Mouse (Mus musculus) MEL (cell line): ENCODE data around the gene Helz. TPM values are rescaled to one million over a fixed set of nuclear protein-coding genes. Genes with fewer than 3 reads are reported as not detected.
"Not testable (repeated sequence)": the region's sequence is repeated elsewhere in the genome, so short reads cannot be mapped to it uniquely, and the experiment has no call there.

ENCODE experiments used
- DNase-seq: peaks from one replicate; pipeline ENCODE4 v3.0.0; 2011; ENCODE audit warnings: low read depth, low spot score
- H3K27ac ChIP-seq: 2 replicates; pipeline ENCODE4 v1.5.1; 2012; ENCODE audit warnings: low read depth, mild to moderate bottlenecking, control low read depth, low read length, moderate library complexity; ENCODE audit not compliant: control insufficient read depth
- H3K27me3 ChIP-seq, 2 experiments: fragments of 150-350 bp in 1 of 2; sonication (generic) in 1 of 2; 2 replicates each; pipeline ENCODE4 v1.6.1; 2012; ENCODE audit warnings: low read length in 2 of 2, mild to moderate bottlenecking in 2 of 2, improper control_type of control experiment in 1 of 2, moderate library complexity in 1 of 2; ENCODE audit not compliant: insufficient read depth in 2 of 2, control insufficient read depth in 1 of 2
- H3K36me3 ChIP-seq, 2 experiments: 2 replicates each; pipeline ENCODE4 v1.6.1; 2012 to 2014; ENCODE audit warnings: low read length in 2 of 2, improper control_type of control experiment in 1 of 2, inconsistent platforms in 1 of 2, mild to moderate bottlenecking in 1 of 2; ENCODE audit not compliant: insufficient read depth in 2 of 2, control insufficient read depth in 1 of 2
- H3K4me1 ChIP-seq, 2 experiments: fragments of 150-350 bp in 1 of 2; sonication (generic) in 1 of 2; 2 replicates each; pipeline ENCODE4 v1.6.1; 2012; ENCODE audit warnings: low read length in 2 of 2, improper control_type of control experiment in 1 of 2, mild to moderate bottlenecking in 1 of 2; ENCODE audit not compliant: insufficient read depth in 2 of 2, control insufficient read depth in 1 of 2
- H3K4me3 ChIP-seq, 2 experiments: fragments of 150-350 bp in 1 of 2; sonication (generic) in 1 of 2; 2 replicates each; pipeline ENCODE4 v1.5.1; 2012; ENCODE audit warnings: low read depth in 2 of 2, low read length in 2 of 2, mild to moderate bottlenecking in 2 of 2, moderate library complexity in 2 of 2, control low read depth in 1 of 2, improper control_type of control experiment in 1 of 2; ENCODE audit not compliant: control insufficient read depth in 1 of 2, insufficient read depth in 1 of 2
- H3K79me2 ChIP-seq: 2 replicates; pipeline ENCODE4 v1.6.1; 2012; ENCODE audit warnings: mild to moderate bottlenecking, low read length, moderate library complexity; ENCODE audit not compliant: control insufficient read depth, poor library complexity, insufficient read depth
- H3K9ac ChIP-seq: 2 replicates; pipeline ENCODE4 v1.6.1; 2012; ENCODE audit warnings: low read depth, mild to moderate bottlenecking, control low read depth, low read length, moderate library complexity; ENCODE audit not compliant: control insufficient read depth, poor library complexity, severe bottlenecking
- H3K9me3 ChIP-seq: fragments of 150-350 bp; sonication (generic); replicated peaks from 2 replicates; pipeline ENCODE4 v1.6.1; 2012; ENCODE audit warnings: mild to moderate bottlenecking, low read length, improper control_type of control experiment, moderate library complexity; ENCODE audit not compliant: insufficient read depth
- CHD1 ChIP-seq: IDR thresholded peaks from 2 replicates; pipeline ENCODE4 v1.6.1; 2012; ENCODE audit warnings: low read depth, mild to moderate bottlenecking, inconsistent platforms, low read length, improper control_type of control experiment
- CTCF ChIP-seq, 3 experiments: IDR thresholded peaks in 2 of 3; conservative IDR thresholded peaks in 1 of 3; 2 replicates each; pipeline ENCODE4 v1.5.1; 2011 to 2012; ENCODE audit warnings: low read length in 3 of 3, low read depth in 2 of 3, mild to moderate bottlenecking in 2 of 3, improper control_type of control experiment in 1 of 3, inconsistent platforms in 1 of 3, mixed read lengths in 1 of 3, moderate library complexity in 1 of 3; ENCODE audit not compliant: control insufficient read depth in 1 of 3, insufficient read depth in 1 of 3, poor library complexity in 1 of 3, severe bottlenecking in 1 of 3
- ELF1 ChIP-seq: IDR thresholded peaks from 2 replicates; pipeline ENCODE4 v1.6.1; 2014; ENCODE audit warnings: low read depth, mild to moderate bottlenecking, inconsistent platforms, low read length, improper control_type of control experiment, moderate library complexity
- ETS1 ChIP-seq: IDR thresholded peaks from 2 replicates; pipeline ENCODE4 v1.6.1; 2012; ENCODE audit warnings: low read depth, mild to moderate bottlenecking, inconsistent platforms, low read length, improper control_type of control experiment, moderate library complexity
- GATA1 ChIP-seq: IDR thresholded peaks from 2 replicates; pipeline ENCODE4 v1.6.1; 2011; ENCODE audit warnings: low read depth, low read length, improper control_type of control experiment
- KAT2A ChIP-seq: conservative IDR thresholded peaks from 2 replicates; pipeline ENCODE4 v1.6.1; 2012; ENCODE audit warnings: low read depth, low read length, improper control_type of control experiment, inconsistent platforms
- MAFK ChIP-seq: IDR thresholded peaks from 2 replicates; pipeline ENCODE4 v1.6.1; 2011; ENCODE audit warnings: low read depth, mild to moderate bottlenecking, low read length, improper control_type of control experiment, borderline replicate concordance
- MAZ ChIP-seq: IDR thresholded peaks from 2 replicates; pipeline ENCODE4 v1.6.1; 2012; ENCODE audit warnings: low read depth, mild to moderate bottlenecking, inconsistent platforms, low read length, improper control_type of control experiment
- MEF2A ChIP-seq: IDR thresholded peaks from 2 replicates; pipeline ENCODE4 v1.6.1; 2014; ENCODE audit warnings: low read depth, mild to moderate bottlenecking, inconsistent platforms, low read length, improper control_type of control experiment; ENCODE audit not compliant: poor library complexity, insufficient replicate concordance, severe bottlenecking; ENCODE audit errors: extremely low read depth
- MXI1 ChIP-seq: IDR thresholded peaks from 2 replicates; pipeline ENCODE4 v1.6.1; 2011; ENCODE audit warnings: mild to moderate bottlenecking, low read depth, low read length, improper control_type of control experiment
- MYB ChIP-seq: IDR thresholded peaks from 2 replicates; pipeline ENCODE4 v1.6.1; 2011; ENCODE audit warnings: mild to moderate bottlenecking, low read depth, low read length, improper control_type of control experiment
- MYC ChIP-seq: IDR thresholded peaks from 2 replicates; pipeline ENCODE4 v1.6.1; 2011; ENCODE audit warnings: low read depth, mild to moderate bottlenecking, low read length, improper control_type of control experiment, moderate library complexity
- NRF1 ChIP-seq: IDR thresholded peaks from 2 replicates; pipeline ENCODE4 v1.6.1; 2014; ENCODE audit warnings: low read depth, mild to moderate bottlenecking, inconsistent platforms, low read length, improper control_type of control experiment, moderate library complexity; ENCODE audit not compliant: poor library complexity, insufficient read depth, severe bottlenecking
- POLR2AphosphoS2 ChIP-seq: IDR thresholded peaks from 2 replicates; pipeline ENCODE4 v1.6.1; 2011; ENCODE audit warnings: low read length, improper control_type of control experiment
- SMC3 ChIP-seq: IDR thresholded peaks from 2 replicates; pipeline ENCODE4 v1.6.1; 2011; ENCODE audit warnings: low read depth, low read length, improper control_type of control experiment
- USF2 ChIP-seq, 2 experiments: IDR thresholded peaks; 2 replicates each; pipeline ENCODE4 v1.6.1; 2011 to 2012; ENCODE audit warnings: improper control_type of control experiment in 2 of 2, low read length in 2 of 2, borderline replicate concordance in 1 of 2, inconsistent platforms in 1 of 2, low read depth in 1 of 2, mild to moderate bottlenecking in 1 of 2; ENCODE audit not compliant: insufficient read depth in 1 of 2
- ZMIZ1 ChIP-seq: IDR thresholded peaks from 2 replicates; pipeline ENCODE4 v1.6.1; 2012; ENCODE audit warnings: low read depth, mild to moderate bottlenecking, inconsistent platforms, low read length, improper control_type of control experiment, moderate library complexity
- ZNF384 ChIP-seq: IDR thresholded peaks from 2 replicates; pipeline ENCODE4 v1.6.1; 2012; ENCODE audit warnings: low read depth, mild to moderate bottlenecking, inconsistent platforms, low read length, improper control_type of control experiment
- polyA plus RNA-seq, 2 experiments: library from polyadenylated mRNA; stranded (reverse) in 1 of 2; unstranded in 1 of 2; fragments of >175 nt in 1 of 2; fragments of >200 nt in 1 of 2; gene quantifications; 2 replicates each; pipeline versions ENCODE4 v1.2.1 to v1.2.4; 2012; ENCODE audit warnings: low replicate concordance in 2 of 2, low read depth in 1 of 2; ENCODE audit not compliant: insufficient read length in 2 of 2, insufficient read depth in 1 of 2, missing spikeins in 1 of 2
- total RNA-seq: library from RNA; depleted of rRNA; stranded (reverse); fragments of 300-350 nt; gene quantifications from 2 replicates; pipeline ENCODE4 v1.2.3, GENCODE M21; 2012

Helz gene
- total and polyA plus RNA-seq, 3 experiments, result 15.1 to 41.0 (median 39.9) TPM

GRCm38 (mm10) chr11:107584660-107585451 is 37.1 kb downstream of the Helz start:
- no peaks in the 10 kb centered on the region for H3K9me3 ChIP-seq
- no peak for TF ChIP-seq MEF2A
- TF ChIP-seq KAT2A, result no peak
- no peak for TF ChIP-seq SMC3
- no peak for TF ChIP-seq ZMIZ1
- TF ChIP-seq ELF1, result no peak
- no peak for TF ChIP-seq MXI1
- TF ChIP-seq CHD1, result no peak
- TF ChIP-seq USF2 (IDR thresholded peaks at IDR 0.05; ENCODE audit: borderline replicate concordance in 1 of 2, insufficient read depth in 1 of 2, low read depth in 1 of 2, low read length in 2 of 2), result no peak
- no peak for TF ChIP-seq MAFK
- TF ChIP-seq NRF1, result no peak
- TF ChIP-seq MAZ, result no peak
- TF ChIP-seq CTCF (IDR thresholded peaks at IDR 0.05 in 2 of 3, conservative IDR thresholded peaks at IDR 0.05 in 1 of 3; ENCODE audit: control insufficient read depth in 1 of 3, insufficient read depth in 1 of 3, low read depth in 2 of 3, low read length in 3 of 3, poor library complexity in 1 of 3, severe bottlenecking in 1 of 3), result no peak
- TF ChIP-seq GATA1, result no peak
- no peak for TF ChIP-seq MYC
- TF ChIP-seq ZNF384, result no peak
- TF ChIP-seq MYB, result no peak
- TF ChIP-seq POLR2AphosphoS2, result no peak
- peak; percentile 36 for DNase-seq
- no peaks in the 10 kb centered on the region for H3K79me2 ChIP-seq
- no peaks in the 10 kb centered on the region for H3K27me3 ChIP-seq
- no peak overlapping the region for H3K9ac ChIP-seq
- no peak overlapping the region for H3K4me3 ChIP-seq
- no peaks in the 10 kb centered on the region for H3K4me1 ChIP-seq
- no peak overlapping the region for H3K27ac ChIP-seq
- peaks cover 0 to 3% of the 10 kb centered on the region in 2 experiments; a peak in 1 of 4 replicates for H3K36me3 ChIP-seq

GRCm38 (mm10) chr11:107586129-107586528 is 38.4 kb downstream of the Helz start:
- not testable (repeated sequence) for H3K4me1 ChIP-seq, H3K4me3 ChIP-seq, H3K9ac ChIP-seq, H3K27me3 ChIP-seq, H3K79me2 ChIP-seq, H3K9me3 ChIP-seq, H3K27ac ChIP-seq, H3K36me3 ChIP-seq
- 0 out of 2 replicates have a peak, but pooled peaks have one; percentile 32 for TF ChIP-seq ETS1
- TF ChIP-seq GATA1, result peak; percentile 42
- peak; percentile 52; the same call in 1 of the 2 replicates for TF ChIP-seq ZNF384
- peak; percentile 20 for DNase-seq
